Mouse (Mus musculus): ENCODE results near the gene Mrpl18.
"Not testable (repeated sequence)": the region's sequence is repeated elsewhere in the genome, so short reads cannot be mapped to it uniquely, and the experiment has no call there.

Gene Mrpl18

GRCm38 (mm10) chr17:12909361-12910280 lies 6.5 kb downstream of the Mrpl18 start, which contains the start of gene Pnldc1:
TSS of gene Pnldc1 (minus strand) at chr17:12910230.
- DNase-seq (ENCODE audit: inconsistent ontology term): no peak

DNA sequence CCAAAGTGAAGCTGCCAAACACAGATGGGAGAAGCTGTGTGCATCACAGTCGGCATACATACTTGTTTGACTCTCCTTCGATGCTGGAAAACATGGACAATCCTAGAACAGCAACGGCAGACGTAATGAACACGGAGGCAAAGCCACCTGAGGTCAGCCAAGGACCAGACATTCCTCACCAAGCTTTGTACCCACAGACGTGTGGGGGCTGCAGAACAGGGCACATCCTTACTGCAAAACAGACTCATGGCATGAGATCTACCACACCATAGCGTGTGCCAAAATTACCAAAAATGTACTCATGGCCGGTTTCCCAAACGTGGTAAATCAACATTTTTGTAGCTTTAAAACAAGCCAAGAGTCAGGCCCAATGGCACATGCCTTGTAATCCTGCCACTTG lies 9.7 kb downstream of the Mrpl18 start:
- no peak for DNase-seq (ENCODE audit: inconsistent ontology term)

- DNase-seq (ENCODE audit: inconsistent ontology term): no peak
These were observed 10.3 kb downstream of the Mrpl18 start for GRCm38 (mm10) chr17:12905810-12906209.

DNA sequence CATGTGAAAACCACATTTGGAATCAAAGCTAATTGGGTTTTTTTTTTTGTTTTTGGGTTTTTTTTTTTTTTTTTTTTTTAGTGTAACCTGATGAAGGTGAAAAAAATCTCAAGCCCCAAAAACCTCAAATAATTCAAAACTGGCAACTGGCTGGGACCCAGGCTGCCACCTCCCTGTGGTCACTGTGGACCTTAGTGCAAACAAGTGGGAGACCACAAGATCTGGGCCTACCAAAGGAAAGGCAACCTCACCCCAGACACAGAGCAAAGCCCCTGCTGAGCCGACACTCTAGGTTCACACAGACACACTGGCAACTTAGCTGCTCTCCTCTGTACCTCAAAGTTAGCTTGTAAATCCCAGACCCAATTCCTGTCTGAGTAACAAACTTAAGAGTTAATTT lies 11.8 kb downstream of the Mrpl18 start:
- DNase-seq (ENCODE audit: inconsistent ontology term): no peak

GRCm38 (mm10) chr17:12903372-12904333 lies 12.5 kb downstream of the Mrpl18 start:
- DNase-seq (ENCODE audit: inconsistent ontology term): no peak

DNA sequence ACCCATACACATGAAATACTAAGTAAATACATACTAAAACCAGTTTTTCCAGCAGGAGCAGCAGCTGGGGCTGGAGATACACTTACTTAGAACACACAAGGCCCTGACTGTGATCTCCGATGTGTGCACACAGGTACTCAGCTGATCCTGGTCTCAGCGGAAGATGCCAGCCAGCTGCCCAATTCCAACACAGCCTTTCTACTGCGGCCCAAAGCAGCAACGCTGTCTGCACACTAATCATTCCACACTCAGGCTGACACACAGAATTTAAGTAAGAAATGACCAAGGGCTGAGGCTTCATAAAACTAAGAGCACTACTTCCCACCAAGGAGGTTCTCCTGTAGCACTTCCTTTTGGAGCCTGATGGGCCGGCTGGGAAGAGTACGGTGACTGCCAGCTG lies 13.9 kb downstream of the Mrpl18 start:
- no peak for DNase-seq (ENCODE audit: inconsistent ontology term)

DNA sequence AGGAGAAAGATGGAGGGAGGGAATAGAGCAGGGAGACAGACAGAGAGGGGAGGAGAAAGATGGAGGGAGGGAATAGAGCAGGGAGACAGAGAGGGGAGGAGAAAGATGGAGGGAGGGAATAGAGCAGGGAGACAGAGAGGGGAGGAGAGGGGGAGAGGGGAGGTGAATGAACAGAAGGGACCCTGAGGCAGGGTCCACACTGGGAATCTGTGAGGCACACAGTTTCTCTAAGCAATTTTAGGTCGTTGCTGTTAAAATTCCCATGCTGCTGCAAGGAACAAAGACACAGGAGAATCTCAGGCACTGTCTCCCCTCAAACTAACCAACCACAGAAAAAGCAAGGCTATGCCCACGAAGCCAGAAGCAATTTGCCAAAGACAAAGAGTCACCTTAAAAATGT lies 17.5 kb downstream of the Mrpl18 start:
- not testable (repeated sequence) for DNase-seq (ENCODE audit: inconsistent ontology term)

- no peak for DNase-seq (ENCODE audit: inconsistent ontology term)
These were observed 18.5 kb downstream of the Mrpl18 start for GRCm38 (mm10) chr17:12897674-12898073.

GRCm38 (mm10) chr17:12892033-12892432 lies 24.1 kb downstream of the Mrpl18 start:
- DNase-seq (ENCODE audit: inconsistent ontology term): no peak

GRCm38 (mm10) chr17:12891054-12891453 lies 25.1 kb downstream of the Mrpl18 start:
- no peak for DNase-seq (ENCODE audit: inconsistent ontology term)

- no peak for DNase-seq (ENCODE audit: inconsistent ontology term)
These were observed 28.9 kb downstream of the Mrpl18 start for GRCm38 (mm10) chr17:12887021-12887775.

DNA sequence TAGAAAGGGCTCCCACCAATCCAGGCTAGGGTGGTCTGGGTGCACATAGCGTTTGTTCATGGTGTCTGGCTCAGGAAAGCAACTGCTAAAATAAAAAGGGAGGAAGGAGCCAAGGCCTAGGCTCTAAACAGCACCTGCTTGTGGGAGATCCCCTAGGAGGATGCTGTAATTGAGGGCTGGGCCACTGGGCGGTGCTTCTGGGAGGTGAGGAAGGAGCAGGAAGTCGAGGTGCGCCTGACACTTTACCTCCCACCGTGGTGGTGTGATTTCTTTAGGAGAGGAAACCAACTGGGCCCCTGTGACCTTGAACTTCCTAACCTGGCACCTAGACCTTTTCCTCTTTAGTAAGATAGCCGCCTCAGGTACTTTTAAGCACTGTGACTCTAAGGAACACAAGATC lies 29.5 kb downstream of the Mrpl18 start:
- DNase-seq (ENCODE audit: inconsistent ontology term): no peak

DNA sequence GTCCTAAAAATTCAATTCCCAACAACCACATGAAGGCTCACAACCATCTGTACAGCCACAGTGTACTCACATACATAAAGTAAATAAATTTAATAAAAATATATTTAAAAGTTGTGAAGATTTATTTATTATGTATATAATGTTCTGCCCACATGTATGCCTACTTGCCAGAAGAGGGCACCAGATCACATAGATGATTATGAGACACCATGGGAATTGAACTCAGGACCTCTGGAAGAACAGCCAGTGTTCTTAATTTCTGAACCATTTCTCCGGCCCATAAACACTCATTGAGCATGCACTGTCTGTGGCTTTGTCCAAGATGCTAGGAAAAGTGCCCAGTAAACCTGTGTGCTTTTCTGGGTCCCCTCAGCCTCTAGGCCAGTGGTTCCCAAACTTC lies 34.9 kb downstream of the Mrpl18 start:
- no peak for DNase-seq (ENCODE audit: inconsistent ontology term)

- peak; percentile 64 for DNase-seq (ENCODE audit: inconsistent ontology term)
These were observed 36.0 kb downstream of the Mrpl18 start for GRCm38 (mm10) chr17:12880178-12880577.

DNA sequence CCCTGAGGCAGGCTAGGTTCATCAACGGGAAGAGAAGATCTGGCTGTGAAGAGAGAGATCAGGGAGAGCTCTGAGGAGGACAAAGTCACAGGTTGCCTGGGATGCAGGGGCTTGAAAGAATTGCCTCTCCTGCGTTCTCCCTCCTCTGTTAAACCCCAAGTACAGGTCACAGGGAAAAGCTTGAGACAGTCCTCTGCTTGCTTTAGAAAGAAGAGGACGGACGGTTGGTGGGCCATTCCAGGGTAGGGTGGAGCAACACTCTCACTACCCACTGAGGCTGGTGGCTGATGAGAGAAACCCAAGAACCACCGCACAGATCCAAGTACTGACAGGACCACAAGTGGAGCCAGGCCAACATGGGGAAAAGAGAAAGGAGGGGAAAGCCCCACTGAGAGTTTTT lies 40.4 kb downstream of the Mrpl18 start, which contains the start of gene Mrgprh:
Gene Mrgprh (plus strand): TSS at position 301 of the 400 bp plus-strand sequence.
- DNase-seq (ENCODE audit: inconsistent ontology term): no peak

GRCm38 (mm10) chr17:12872275-12873028 lies 43.7 kb downstream of the Mrpl18 start:
- DNase-seq (ENCODE audit: inconsistent ontology term): no peak

GRCm38 (mm10) chr17:12868640-12869039 lies 47.5 kb downstream of the Mrpl18 start:
- DNase-seq (ENCODE audit: inconsistent ontology term): no peak

- no peak for DNase-seq (ENCODE audit: inconsistent ontology term)
These were observed 48.1 kb downstream of the Mrpl18 start, which contains the start of gene Mas1 for GRCm38 (mm10) chr17:12868043-12868442. TSS of gene Mas1 (minus strand) at chr17:12868143.

DNA sequence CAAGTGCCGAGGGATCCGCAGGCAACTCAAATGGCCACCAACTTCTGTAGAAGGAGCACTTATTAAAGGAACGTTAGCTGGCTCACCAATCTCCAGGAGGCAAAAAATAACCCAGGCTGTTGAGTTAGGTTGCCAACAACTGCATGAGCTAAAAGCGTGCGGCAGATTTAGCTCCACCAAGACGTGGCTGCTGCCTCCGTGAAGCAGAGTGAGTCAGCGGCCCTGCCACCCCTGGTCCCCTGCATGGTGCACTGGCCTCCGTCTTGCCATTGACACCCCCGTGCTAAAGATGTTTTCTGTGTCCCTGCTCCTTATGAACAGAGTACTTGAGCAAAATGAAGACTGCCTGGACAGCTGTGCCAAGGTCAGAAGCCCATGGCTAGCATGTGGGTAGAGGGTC lies 49.3 kb downstream of the Mrpl18 start:
- DNase-seq (ENCODE audit: inconsistent ontology term): no peak

DNA sequence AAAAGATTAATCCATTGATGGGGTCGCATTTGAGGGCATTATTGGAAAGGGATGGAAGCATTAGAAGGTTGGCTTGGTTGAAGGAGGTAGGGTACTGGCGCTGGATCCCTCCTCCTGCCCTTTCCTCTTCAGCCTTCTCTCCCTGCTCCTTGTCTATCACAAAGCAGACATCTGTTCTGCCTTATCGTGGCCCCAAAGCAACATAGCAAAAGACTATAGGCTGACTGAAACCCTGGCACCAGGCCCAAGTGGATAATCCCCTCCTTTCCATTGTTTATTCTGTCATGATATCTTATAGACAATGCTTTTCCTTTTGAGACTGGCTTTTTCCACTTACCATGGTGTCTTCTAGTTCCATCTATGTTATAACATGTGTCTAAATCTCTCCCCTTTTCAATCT lies 50.7 kb downstream of the Mrpl18 start:
- no peak for DNase-seq (ENCODE audit: inconsistent ontology term)

GRCm38 (mm10) chr17:12864111-12864510 lies 52.0 kb downstream of the Mrpl18 start:
- no peak for DNase-seq (ENCODE audit: inconsistent ontology term)

Measured in Muller cell, postnatal 12 days (primary cell).